Mouse (Mus musculus) bone marrow, adult 2 months (tissue): ENCODE data around the gene Il17rb.

ENCODE experiments used
- CTCF ChIP-seq: fragments of 200-500 bp; IDR thresholded peaks from 2 replicates; pipeline ENCODE4 v1.5.1; 2011; ENCODE audit warnings: low read length, control low read depth; ENCODE audit not compliant: control insufficient read depth, insufficient read depth
- POLR2A ChIP-seq: fragments of 200-500 bp; IDR thresholded peaks from 2 replicates; pipeline ENCODE4 v1.6.1; 2011; ENCODE audit warnings: low read depth, mild to moderate bottlenecking, control low read depth, low read length, borderline replicate concordance; ENCODE audit not compliant: control insufficient read depth

GRCm38 (mm10) chr14:30018846-30019245 is 10.2 kb upstream of the Il17rb start:
- TF ChIP-seq POLR2A (no peak), CTCF (no peak)
